Mouse (Mus musculus): ENCODE data around the gene Tln1. TPM values are rescaled to one million over a fixed set of nuclear protein-coding genes. Genes with fewer than 3 reads are reported as not detected.
"Not testable (repeated sequence)": the region's sequence is repeated elsewhere in the genome, so short reads cannot be mapped to it uniquely, and the experiment has no call there.

Gene Tln1
- polyA plus RNA-seq, 1 experiment from 2014 or later = 42.1 TPM

DNA sequence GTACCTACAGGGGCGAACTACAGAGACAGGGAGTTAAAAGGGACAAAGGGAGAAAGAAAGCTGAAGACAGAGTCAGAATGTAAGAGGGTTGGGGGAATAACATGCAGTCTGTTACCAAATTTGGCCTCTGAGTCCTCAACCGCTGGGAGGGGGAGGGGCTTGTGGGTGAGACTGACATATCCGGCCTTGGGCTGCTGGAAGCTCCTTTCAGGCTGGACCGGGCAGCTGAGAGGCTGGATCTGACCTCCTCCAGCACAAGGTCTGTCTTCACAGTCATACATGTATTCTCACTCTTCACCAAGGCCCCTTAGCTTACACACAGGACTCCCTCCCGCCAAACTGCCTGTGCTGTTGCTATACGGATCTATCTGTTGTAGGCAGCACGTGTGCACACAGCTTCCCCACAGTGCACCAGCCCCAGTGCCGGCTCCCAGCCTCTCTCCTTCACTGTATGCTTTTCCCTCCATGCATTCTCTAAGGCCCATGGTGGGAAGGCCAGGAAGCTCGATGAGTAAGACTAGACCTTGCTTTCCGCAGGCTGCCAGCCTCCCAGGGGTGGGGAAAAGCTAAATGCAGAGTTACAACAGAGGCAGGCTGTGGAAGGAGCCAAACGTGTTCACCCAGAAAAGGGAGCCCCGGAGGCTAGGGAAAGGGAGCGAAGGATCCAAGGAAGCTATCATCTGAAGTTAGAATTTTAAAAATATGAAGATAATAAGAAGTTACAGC lies 3.7 kb downstream of the Tln1 start:
- no peak overlapping the region for H3K4me3 ChIP-seq (ENCODE audit: low read depth, low read length)
- 0 out of 2 replicates have a peak overlapping the region, but pooled peaks have one; percentile 28 for H3K9ac ChIP-seq (ENCODE audit: low read length)
- peak overlapping the region; percentile 65 for H3K27ac ChIP-seq (ENCODE audit: low read depth, low read length)
- ATAC-seq (ENCODE audit: insufficient read depth, low FRiP score, low TSS enrichment) (no peak), DNase-seq (ENCODE audit: low spot score) (peak; percentile 69)
- WGBS = 22% methylated on average over 13 of the region's 13 CpGs
- no peaks in the 10 kb centered on the region for H3K27me3 ChIP-seq (ENCODE audit: control insufficient read depth, insufficient read depth, low read length)
- peaks cover 11% of the 10 kb centered on the region for H3K36me3 ChIP-seq (ENCODE audit: control insufficient read depth, insufficient read depth, low read length)
- no peaks in the 10 kb centered on the region for H3K9me3 ChIP-seq (ENCODE audit: control insufficient read depth, low read length)
- H3K4me1 ChIP-seq (ENCODE audit: control insufficient read depth, insufficient read depth, low read length) = peaks cover 38% of the 10 kb centered on the region
- peak overlapping the region; percentile 32 for H3K4me2 ChIP-seq (ENCODE audit: low read depth)

DNA sequence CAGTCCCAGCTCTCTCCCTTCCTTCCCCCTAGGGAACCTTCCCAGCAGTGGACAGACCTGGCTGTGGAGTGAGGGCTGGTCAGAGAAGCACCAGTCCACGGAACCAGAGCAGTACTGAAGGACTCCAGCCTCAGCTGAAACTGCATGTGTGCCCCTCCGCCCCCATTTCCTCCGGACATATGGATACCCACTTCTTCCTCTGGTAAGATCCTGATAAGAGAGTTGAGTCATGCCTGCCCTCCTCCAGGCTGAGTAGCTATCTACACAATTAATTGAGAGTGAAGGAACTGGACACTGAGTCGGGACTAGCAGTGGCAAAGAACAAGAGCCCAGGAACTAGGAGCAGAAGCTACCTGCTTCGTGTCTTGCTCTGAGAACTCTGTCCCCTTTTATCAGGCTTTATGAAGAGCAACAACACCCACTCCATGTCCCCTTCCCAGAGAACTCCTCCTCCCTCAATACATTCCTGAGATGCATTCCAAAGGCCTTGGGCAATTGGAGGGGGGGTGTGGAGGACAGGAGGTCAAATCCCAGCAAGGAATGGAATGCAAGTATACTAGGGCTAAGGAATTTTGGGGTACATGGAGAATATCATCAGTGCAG lies 4.4 kb downstream of the Tln1 start:
- 31% methylated on average over 5 of the region's 5 CpGs for WGBS

DNA sequence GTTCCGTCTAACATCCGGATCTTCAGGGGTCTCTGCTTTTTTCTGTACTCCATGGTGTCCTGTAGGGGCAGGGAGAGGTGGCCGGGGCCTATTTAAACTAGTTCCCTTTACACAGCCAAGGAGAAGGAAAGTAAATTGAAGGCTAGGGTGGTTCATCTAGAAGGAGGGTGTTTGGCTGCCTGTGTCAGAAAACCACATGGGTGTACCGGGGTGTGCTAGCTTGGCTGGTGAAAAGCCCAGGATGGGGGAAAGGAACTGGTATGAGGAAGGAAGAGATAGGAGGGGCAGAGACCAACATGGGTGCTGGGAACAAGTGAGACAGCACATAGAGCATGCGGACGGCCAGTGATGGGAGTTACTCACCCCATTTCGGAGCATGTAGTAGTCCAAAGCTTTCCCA lies 6.6 kb downstream of the Tln1 start:
- DNase-seq (ENCODE audit: low spot score) = no peak
- Histone ChIP-seq H3K4me2 (ENCODE audit: low read depth) (no peak overlapping the region), H3K27ac (ENCODE audit: low read depth, low read length) (no peak overlapping the region), H3K27me3 (ENCODE audit: control insufficient read depth, insufficient read depth, low read length) (no peaks in the 10 kb centered on the region), H3K9me3 (ENCODE audit: control insufficient read depth, low read length) (no peaks in the 10 kb centered on the region; the same call in 1 of the 2 replicates), H3K9ac (ENCODE audit: low read length) (no peak overlapping the region), H3K36me3 (ENCODE audit: control insufficient read depth, insufficient read depth, low read length) (peaks cover 28% of the 10 kb centered on the region), H3K4me3 (ENCODE audit: low read depth, low read length) (no peak overlapping the region), H3K4me1 (ENCODE audit: control insufficient read depth, insufficient read depth, low read length) (peaks cover 26% of the 10 kb centered on the region)
- no peak for ATAC-seq (ENCODE audit: insufficient read depth, low FRiP score, low TSS enrichment)
- 93% methylated on average over 7 of the region's 7 CpGs for WGBS

More for the DNA sequence above, 4.4 kb downstream of the Tln1 start:
- no peak for ATAC-seq (ENCODE audit: insufficient read depth, low FRiP score, low TSS enrichment)
- H3K36me3 ChIP-seq (ENCODE audit: control insufficient read depth, insufficient read depth, low read length) = peaks cover 15% of the 10 kb centered on the region
- no peaks in the 10 kb centered on the region for H3K9me3 ChIP-seq (ENCODE audit: control insufficient read depth, low read length)
- no peaks in the 10 kb centered on the region for H3K27me3 ChIP-seq (ENCODE audit: control insufficient read depth, insufficient read depth, low read length)
- H3K4me3 ChIP-seq (ENCODE audit: low read depth, low read length) = no peak overlapping the region
- DNase-seq (ENCODE audit: low spot score) = peak; percentile 49
- H3K9ac ChIP-seq (ENCODE audit: low read length) = no peak overlapping the region
- no peak overlapping the region for H3K27ac ChIP-seq (ENCODE audit: low read depth, low read length)
- peak overlapping the region; percentile 32 for H3K4me2 ChIP-seq (ENCODE audit: low read depth)
- peaks cover 33% of the 10 kb centered on the region for H3K4me1 ChIP-seq (ENCODE audit: control insufficient read depth, insufficient read depth, low read length)

DNA sequence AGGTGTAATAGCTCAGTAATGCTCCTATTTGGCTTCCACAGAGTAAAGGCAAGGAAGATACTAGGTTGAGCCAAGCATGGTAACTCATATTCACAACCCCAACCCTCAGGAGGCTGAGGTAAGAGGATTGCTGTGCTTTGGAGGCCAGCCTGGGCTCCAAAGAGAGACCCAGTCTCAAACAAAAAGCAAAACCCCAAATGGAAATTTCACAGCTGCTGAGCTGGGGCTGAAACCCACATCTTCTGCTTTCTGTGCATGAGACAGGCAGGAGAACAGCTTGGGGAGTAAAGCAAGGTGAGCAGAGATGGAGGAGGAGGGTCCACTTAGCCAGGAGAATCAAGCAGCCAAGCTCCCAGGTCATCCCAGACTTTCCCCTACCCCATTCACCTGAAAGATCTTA lies 8.6 kb downstream of the Tln1 start:
- Histone ChIP-seq H3K27me3 (ENCODE audit: control insufficient read depth, insufficient read depth, low read length) (no peaks in the 10 kb centered on the region), H3K36me3 (ENCODE audit: control insufficient read depth, insufficient read depth, low read length) (peaks cover 36% of the 10 kb centered on the region), H3K4me1 (ENCODE audit: control insufficient read depth, insufficient read depth, low read length) (peaks cover 10% of the 10 kb centered on the region), H3K9ac (ENCODE audit: low read length) (no peak overlapping the region), H3K4me3 (ENCODE audit: low read depth, low read length) (no peak overlapping the region), H3K4me2 (ENCODE audit: low read depth) (no peak overlapping the region), H3K27ac (ENCODE audit: low read depth, low read length) (no peak overlapping the region), H3K9me3 (ENCODE audit: control insufficient read depth, low read length) (no peaks in the 10 kb centered on the region; the same call in 1 of the 2 replicates)
- ATAC-seq (ENCODE audit: insufficient read depth, low FRiP score, low TSS enrichment) = no peak
- no peak for DNase-seq (ENCODE audit: low spot score)

DNA sequence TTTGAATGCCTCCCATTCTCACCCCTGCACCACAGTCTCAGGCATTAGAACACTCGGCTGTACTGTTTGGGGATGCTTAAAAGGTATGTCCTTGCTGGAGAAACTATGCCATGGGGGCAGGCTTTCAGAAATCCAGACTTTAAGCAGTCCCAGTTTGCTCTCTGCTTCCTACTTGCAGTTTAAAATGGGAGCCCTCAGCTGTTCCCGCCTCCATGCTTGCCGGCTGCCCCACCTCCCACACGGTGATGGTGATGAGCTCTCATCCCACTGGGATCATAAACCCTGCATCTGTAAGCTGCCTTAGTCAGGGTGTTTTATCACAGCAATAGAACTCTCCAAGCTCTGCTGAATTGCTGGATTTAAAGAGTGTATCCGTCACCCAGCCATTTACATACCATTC lies 10.1 kb downstream of the Tln1 start:
- Histone ChIP-seq H3K27me3 (ENCODE audit: control insufficient read depth, insufficient read depth, low read length) (no peaks in the 10 kb centered on the region), H3K36me3 (ENCODE audit: control insufficient read depth, insufficient read depth, low read length) (peaks cover 47% of the 10 kb centered on the region)
- WGBS = 65% methylated on average over 5 of the region's 5 CpGs

DNA sequence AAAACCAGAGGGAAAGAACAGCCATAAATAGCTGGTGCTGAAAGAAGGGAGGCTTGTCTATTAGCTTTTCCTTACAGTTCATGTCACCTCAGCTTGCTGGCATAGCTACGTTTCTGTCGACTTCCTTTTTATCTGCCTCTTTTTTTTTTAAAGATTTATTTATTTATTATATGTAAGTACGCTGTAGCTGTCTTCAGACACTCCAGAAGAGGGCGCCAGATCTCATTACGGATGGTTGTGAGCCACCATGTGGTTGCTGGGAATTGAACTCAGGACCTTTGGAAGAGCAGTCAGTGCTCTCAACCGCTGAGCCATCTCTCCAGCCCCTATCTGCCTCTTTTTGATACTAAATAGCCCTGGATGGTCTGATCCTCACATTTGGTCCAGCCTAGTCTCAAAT lies 10.6 kb downstream of the Tln1 start:
- H3K9ac ChIP-seq (ENCODE audit: low read length); H3K9me3 ChIP-seq (ENCODE audit: control insufficient read depth, low read length); H3K27me3 ChIP-seq (ENCODE audit: control insufficient read depth, insufficient read depth, low read length); H3K4me3 ChIP-seq (ENCODE audit: low read depth, low read length); H3K4me1 ChIP-seq (ENCODE audit: control insufficient read depth, insufficient read depth, low read length); H3K27ac ChIP-seq (ENCODE audit: low read depth, low read length); DNase-seq (ENCODE audit: low spot score); ATAC-seq (ENCODE audit: insufficient read depth, low FRiP score, low TSS enrichment); H3K4me2 ChIP-seq (ENCODE audit: low read depth): not testable (repeated sequence)
- peaks cover 50% of the 10 kb centered on the region for H3K36me3 ChIP-seq (ENCODE audit: control insufficient read depth, insufficient read depth, low read length)
- 88% methylated on average over 6 of the region's 6 CpGs for WGBS

More for the DNA sequence above, 10.1 kb downstream of the Tln1 start:
- no peaks in the 10 kb centered on the region; the same call in 1 of the 2 replicates for H3K4me1 ChIP-seq (ENCODE audit: control insufficient read depth, insufficient read depth, low read length)
- ATAC-seq (ENCODE audit: insufficient read depth, low FRiP score, low TSS enrichment) (no peak), DNase-seq (ENCODE audit: low spot score) (no peak)
- H3K4me3 ChIP-seq (ENCODE audit: low read depth, low read length) = no peak overlapping the region
- H3K9me3 ChIP-seq (ENCODE audit: control insufficient read depth, low read length) = no peaks in the 10 kb centered on the region; the same call in 1 of the 2 replicates
- H3K4me2 ChIP-seq (ENCODE audit: low read depth) = no peak overlapping the region
- no peak overlapping the region for H3K9ac ChIP-seq (ENCODE audit: low read length)
- H3K27ac ChIP-seq (ENCODE audit: low read depth, low read length) = no peak overlapping the region

DNA sequence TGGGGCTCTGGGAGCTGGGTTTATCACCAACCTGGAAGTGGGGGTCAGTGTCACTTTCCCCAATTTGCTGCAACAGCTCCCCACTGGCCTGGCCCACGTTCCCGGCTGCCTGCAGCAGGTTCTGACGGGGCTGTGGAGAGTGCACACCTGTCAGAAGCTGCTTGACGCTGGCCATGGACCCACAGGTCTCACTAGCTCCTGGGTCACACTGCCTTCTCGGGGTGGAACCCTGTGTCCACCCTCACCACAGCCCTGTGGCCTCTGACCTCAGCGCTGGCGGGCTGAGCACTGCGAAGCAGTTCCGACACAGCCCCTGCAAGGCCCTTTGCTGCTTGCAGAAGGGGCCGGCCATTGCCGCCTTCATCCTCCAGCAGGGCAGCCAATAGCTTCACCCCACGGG lies 13.4 kb downstream of the Tln1 start:
- H3K4me2 ChIP-seq (ENCODE audit: low read depth) = no peak overlapping the region
- ATAC-seq (ENCODE audit: insufficient read depth, low FRiP score, low TSS enrichment) = no peak
- WGBS = 95% methylated on average over 12 of the region's 12 CpGs

DNA sequence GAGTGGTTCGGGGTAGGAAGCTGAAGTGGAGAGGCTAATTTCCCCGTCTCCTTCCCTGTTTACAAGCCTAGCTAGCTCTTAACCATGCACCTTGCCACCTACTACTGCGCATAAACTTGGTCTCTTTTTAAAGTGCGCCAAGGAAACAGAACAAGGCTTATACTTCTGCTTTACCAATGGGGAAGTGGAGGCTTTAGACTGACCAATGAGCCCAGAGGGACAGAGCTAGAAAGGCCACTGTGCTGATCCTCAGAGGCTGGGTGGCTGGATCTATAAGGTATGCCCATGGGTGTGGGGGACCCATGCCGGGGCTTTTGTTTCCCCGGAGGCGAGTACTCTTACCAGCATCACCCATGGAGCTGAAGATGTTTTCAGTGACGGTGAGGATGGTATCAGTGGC lies 15.3 kb downstream of the Tln1 start:
- no peak overlapping the region for H3K4me3 ChIP-seq (ENCODE audit: low read depth, low read length)
- H3K27me3 ChIP-seq (ENCODE audit: control insufficient read depth, insufficient read depth, low read length) = no peaks in the 10 kb centered on the region
- no peak overlapping the region for H3K27ac ChIP-seq (ENCODE audit: low read depth, low read length)
- DNase-seq (ENCODE audit: low spot score) (no peak), ATAC-seq (ENCODE audit: insufficient read depth, low FRiP score, low TSS enrichment) (no peak)
- H3K9ac ChIP-seq (ENCODE audit: low read length) = no peak overlapping the region
- no peaks in the 10 kb centered on the region; the same call in 1 of the 2 replicates for H3K9me3 ChIP-seq (ENCODE audit: control insufficient read depth, low read length)
- H3K36me3 ChIP-seq (ENCODE audit: control insufficient read depth, insufficient read depth, low read length) = peaks cover 55% of the 10 kb centered on the region
- H3K4me2 ChIP-seq (ENCODE audit: low read depth) = no peak overlapping the region
- 95% methylated on average over 8 of the region's 8 CpGs for WGBS
- H3K4me1 ChIP-seq (ENCODE audit: control insufficient read depth, insufficient read depth, low read length) = no peaks in the 10 kb centered on the region

More for the DNA sequence above, 13.4 kb downstream of the Tln1 start:
- Histone ChIP-seq H3K27ac (ENCODE audit: low read depth, low read length) (no peak overlapping the region), H3K36me3 (ENCODE audit: control insufficient read depth, insufficient read depth, low read length) (peaks cover 58% of the 10 kb centered on the region), H3K9me3 (ENCODE audit: control insufficient read depth, low read length) (no peaks in the 10 kb centered on the region; the same call in 1 of the 2 replicates), H3K9ac (ENCODE audit: low read length) (no peak overlapping the region), H3K27me3 (ENCODE audit: control insufficient read depth, insufficient read depth, low read length) (no peaks in the 10 kb centered on the region), H3K4me1 (ENCODE audit: control insufficient read depth, insufficient read depth, low read length) (no peaks in the 10 kb centered on the region), H3K4me3 (ENCODE audit: low read depth, low read length) (no peak overlapping the region)
- no peak for DNase-seq (ENCODE audit: low spot score)
